Mouse (Mus musculus) CH12.LX (cell line): ENCODE results near the gene Bcl2l11. TPM values are rescaled to one million over a fixed set of nuclear protein-coding genes. Genes with fewer than 3 reads are reported as not detected.

Source experiments
- DNase-seq: peaks from one replicate; pipeline ENCODE4 v3.0.0-alpha.2; 2013; ENCODE audit errors: extremely low read depth
- H3K27ac ChIP-seq: 2 replicates; pipeline ENCODE4 v1.5.1; 2012; ENCODE audit warnings: low read depth, mild to moderate bottlenecking, control low read depth, moderate library complexity; ENCODE audit not compliant: insufficient read depth
- H3K27me3 ChIP-seq: replicated peaks from 2 replicates; pipeline ENCODE3; 2012; ENCODE audit warnings: inconsistent platforms
- H3K36me3 ChIP-seq, 2 experiments: replicated peaks in 1 of 2; 2 replicates each; pipeline versions ENCODE3 to v1.6.1; 2012; ENCODE audit warnings: inconsistent platforms in 1 of 2, low read length in 1 of 2, mild to moderate bottlenecking in 1 of 2, mixed read lengths in 1 of 2, moderate library complexity in 1 of 2; ENCODE audit not compliant: control insufficient read depth in 1 of 2, insufficient read depth in 1 of 2
- H3K4me1 ChIP-seq, 2 experiments: 2 replicates each; pipeline ENCODE4 v1.6.1; 2012; ENCODE audit warnings: inconsistent platforms in 1 of 2, moderate library complexity in 1 of 2; ENCODE audit not compliant: insufficient read depth in 2 of 2, control insufficient read depth in 1 of 2
- H3K4me2 ChIP-seq: 2 replicates; pipeline ENCODE4 v1.6.1; 2012; ENCODE audit warnings: low read depth, mild to moderate bottlenecking, control low read depth; ENCODE audit not compliant: poor library complexity, insufficient read depth, severe bottlenecking
- H3K4me3 ChIP-seq, 3 experiments: fragments of 150-350 bp in 1 of 3; sonication (generic) in 1 of 3; replicated peaks in 1 of 3; 2 replicates each; pipeline versions ENCODE3 to v1.5.1; 2011 to 2012; ENCODE audit warnings: low read depth in 2 of 3, low read length in 2 of 3, mild to moderate bottlenecking in 2 of 3, moderate library complexity in 2 of 3, control low read depth in 1 of 3, improper control_type of control experiment in 1 of 3, inconsistent platforms in 1 of 3, mixed read lengths in 1 of 3; ENCODE audit not compliant: poor library complexity in 1 of 3
- H3K79me2 ChIP-seq: replicated peaks from 2 replicates; pipeline ENCODE4 v1.6.1; 2012; ENCODE audit warnings: mild to moderate bottlenecking, moderate library complexity; ENCODE audit not compliant: control insufficient read depth, poor library complexity, insufficient read depth, severe bottlenecking; ENCODE audit errors: extremely low read depth
- H3K9ac ChIP-seq: 2 replicates; pipeline ENCODE4 v1.6.1; 2012; ENCODE audit warnings: low read depth, mild to moderate bottlenecking, control low read depth, moderate library complexity; ENCODE audit not compliant: insufficient read depth
- H3K9me3 ChIP-seq: replicated peaks from 2 replicates; pipeline ENCODE3; 2012; ENCODE audit warnings: low read length, inconsistent platforms, mixed read lengths
- BHLHE40 ChIP-seq: IDR thresholded peaks from 2 replicates; pipeline ENCODE4 v1.6.1; 2011; ENCODE audit warnings: mild to moderate bottlenecking, low read depth, low read length, improper control_type of control experiment
- CTCF ChIP-seq, 2 experiments: IDR thresholded peaks in 1 of 2; conservative IDR thresholded peaks in 1 of 2; 2 replicates each; pipeline ENCODE4 v1.5.1; 2011 to 2012; ENCODE audit warnings: low read depth in 2 of 2, low read length in 2 of 2, improper control_type of control experiment in 1 of 2, inconsistent platforms in 1 of 2, mild to moderate bottlenecking in 1 of 2, moderate library complexity in 1 of 2
- ELF1 ChIP-seq: IDR thresholded peaks from 2 replicates; pipeline ENCODE4 v1.6.1; 2014; ENCODE audit warnings: low read depth, mild to moderate bottlenecking, inconsistent platforms, low read length, improper control_type of control experiment
- EP300 ChIP-seq: IDR thresholded peaks from 2 replicates; pipeline ENCODE4 v1.6.1; 2011; ENCODE audit warnings: low read length, improper control_type of control experiment
- ETS1 ChIP-seq: conservative IDR thresholded peaks from 2 replicates; pipeline ENCODE4 v1.6.1; 2012; ENCODE audit warnings: low read depth, mild to moderate bottlenecking, inconsistent platforms, low read length, improper control_type of control experiment, moderate library complexity
- IRF4 ChIP-seq: IDR thresholded peaks from 2 replicates; pipeline ENCODE4 v1.6.1; 2014; ENCODE audit warnings: low read depth, mild to moderate bottlenecking, inconsistent platforms, low read length, improper control_type of control experiment
- MAFK ChIP-seq: IDR thresholded peaks from 2 replicates; pipeline ENCODE4 v1.6.1; 2011; ENCODE audit warnings: low read length, improper control_type of control experiment; ENCODE audit not compliant: insufficient replicate concordance
- MAX ChIP-seq: IDR thresholded peaks from 2 replicates; pipeline ENCODE4 v1.6.1; 2011; ENCODE audit warnings: low read length, improper control_type of control experiment
- MAZ ChIP-seq: IDR thresholded peaks from 2 replicates; pipeline ENCODE4 v1.6.1; 2012; ENCODE audit warnings: low read depth, mild to moderate bottlenecking, inconsistent platforms, low read length, improper control_type of control experiment, moderate library complexity
- MEF2A ChIP-seq: IDR thresholded peaks from 2 replicates; pipeline ENCODE4 v1.6.1; 2014; ENCODE audit warnings: low read depth, mild to moderate bottlenecking, inconsistent platforms, low read length, improper control_type of control experiment, borderline replicate concordance
- MXI1 ChIP-seq: IDR thresholded peaks from 2 replicates; pipeline ENCODE4 v1.6.1; 2011; ENCODE audit warnings: mild to moderate bottlenecking, low read depth, low read length, improper control_type of control experiment
- MYC ChIP-seq: IDR thresholded peaks from 2 replicates; pipeline ENCODE4 v1.6.1; 2011; ENCODE audit warnings: low read depth, mild to moderate bottlenecking, improper control_type of control experiment, low read length
- PAX5 ChIP-seq: IDR thresholded peaks from 2 replicates; pipeline ENCODE4 v1.6.1; 2012; ENCODE audit warnings: low read length, inconsistent platforms, mixed read lengths
- RCOR1 ChIP-seq: conservative IDR thresholded peaks from 2 replicates; pipeline ENCODE4 v1.6.1; 2012; ENCODE audit warnings: low read depth, mild to moderate bottlenecking, inconsistent platforms, low read length, improper control_type of control experiment
- TBP ChIP-seq: conservative IDR thresholded peaks from 2 replicates; pipeline ENCODE4 v1.6.1; 2011; ENCODE audit warnings: low read depth, low read length, improper control_type of control experiment
- ZMIZ1 ChIP-seq: IDR thresholded peaks from 2 replicates; pipeline ENCODE4 v1.6.1; 2012; ENCODE audit warnings: low read depth, mild to moderate bottlenecking, inconsistent platforms, low read length, improper control_type of control experiment
- dilution Hi-C: fragments of 300-500 bp; cut with MboI; formaldehyde crosslinking; loops from 2 replicates; pipeline ENCODE4 v1.14.3; 2020; ENCODE audit warnings: low sequenced_read_pairs; ENCODE audit not compliant: extremely low pct_unique_long_range_greater_than_20kb, extremely low pct_ligation_motif_present
- in situ Hi-C: fragments of 300-500 bp; cut with MboI; formaldehyde crosslinking; loops from 3 replicates; pipeline ENCODE4 v1.14.3; 2019; ENCODE audit warnings: low sequenced_read_pairs, low pct_ligation_motif_present, low pct_unique_long_range_greater_than_20kb, mixed read lengths
- polyA plus RNA-seq: library from polyadenylated mRNA; unstranded; fragments of >175 nt; gene quantifications from 2 replicates; pipeline ENCODE4 v1.2.1, GENCODE M21; 2012; ENCODE audit warnings: low read depth; ENCODE audit not compliant: insufficient read length
- total RNA-seq, 2 experiments: library from RNA; depleted of rRNA; stranded (reverse); fragments of 300-350 nt in 1 of 2; fragments of >200 nt in 1 of 2; gene quantifications; 2 replicates each; pipeline ENCODE4 v1.2.3; 2012 to 2014

The Bcl2l11 gene
- total and polyA plus RNA-seq, 3 experiments = 7.8 to 24.6 (median 11.6) TPM

DNA sequence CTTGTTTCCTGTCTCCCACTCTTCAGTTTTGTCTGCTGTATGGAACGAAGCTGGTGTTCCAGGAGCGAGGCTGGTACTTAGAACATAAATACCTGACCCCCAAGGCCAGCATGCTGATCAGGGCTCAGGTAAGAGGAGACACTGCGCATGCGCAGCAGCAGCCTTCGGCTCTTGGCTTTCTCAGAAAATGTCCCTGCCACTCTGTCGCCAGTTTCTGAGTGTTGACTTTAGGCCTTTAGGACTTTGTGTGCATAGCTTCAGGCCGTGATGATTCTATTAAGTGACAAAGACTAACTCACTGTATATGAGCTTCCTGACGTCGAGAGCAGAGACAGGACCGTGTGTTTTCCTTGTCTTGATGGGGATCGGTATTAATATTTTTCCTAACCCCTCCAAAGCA is 20.2 kb upstream of the Bcl2l11 start:
- TF ChIP-seq MXI1 (no peak), MYC (no peak), PAX5 (no peak), CTCF (conservative IDR thresholded peaks at IDR 0.05 in 1 of 2, IDR thresholded peaks at IDR 0.05 in 1 of 2; ENCODE audit: low read depth in 2 of 2, low read length in 2 of 2) (no peak), TBP (no peak), MEF2A (no peak), IRF4 (no peak), ELF1 (no peak), ZMIZ1 (no peak), MAFK (no peak), RCOR1 (no peak)
- Histone ChIP-seq H3K79me2 (no peaks in the 10 kb centered on the region), H3K27ac (no peak overlapping the region), H3K36me3 (no peaks in the 10 kb centered on the region), H3K4me1 (peaks cover 0 to 12% of the 10 kb centered on the region in 2 experiments; a peak in 2 of 4 replicates), H3K27me3 (no peaks in the 10 kb centered on the region), H3K9ac (no peak overlapping the region), H3K4me2 (no peak overlapping the region), H3K4me3 (no peak overlapping the region), H3K9me3 (peaks cover 7% of the 10 kb centered on the region)
- in situ Hi-C loops (no loop called here), dilution Hi-C loops (no loop called here)
- no peak for DNase-seq

GRCm38 (mm10) chr2:128111537-128111936 is 14.3 kb upstream of the Bcl2l11 start:
- TF ChIP-seq RCOR1 = no peak
- no peak for TF ChIP-seq ETS1
- TF ChIP-seq BHLHE40 = no peak
- in situ Hi-C loops = no loop called here
- H3K36me3 ChIP-seq = no peaks in the 10 kb centered on the region

DNA sequence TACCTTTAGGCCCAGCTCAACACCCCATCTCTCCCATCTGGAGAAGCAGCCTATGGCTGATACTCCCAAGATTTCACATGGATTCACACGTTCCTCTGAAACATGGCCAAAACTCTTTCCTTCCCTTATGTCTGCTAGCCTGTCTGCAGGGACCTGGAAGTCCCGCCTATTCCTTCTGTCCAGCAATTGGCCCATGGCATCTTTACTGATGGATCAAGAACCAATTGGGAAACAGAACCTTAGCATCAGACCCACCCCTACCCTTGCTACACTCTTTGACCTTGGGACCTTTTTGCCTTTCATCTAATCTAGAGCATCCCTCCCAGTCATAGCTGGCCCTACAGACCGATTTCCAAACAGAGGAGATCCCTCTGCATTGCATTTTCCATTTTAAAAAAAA is 11.2 kb upstream of the Bcl2l11 start:
- Histone ChIP-seq H3K27me3 (no peaks in the 10 kb centered on the region), H3K4me3 (no peak overlapping the region), H3K79me2 (no peaks in the 10 kb centered on the region), H3K9me3 (peaks cover 3% of the 10 kb centered on the region), H3K9ac (no peak overlapping the region), H3K4me1 (peaks cover 0 to under 1% of the 10 kb centered on the region in 2 experiments; a peak in 1 of 4 replicates), H3K36me3 (no peaks in the 10 kb centered on the region), H3K4me2 (no peak overlapping the region), H3K27ac (no peak overlapping the region)
- no peak for TF ChIP-seq IRF4
- TF ChIP-seq MAX = no peak
- no peak for TF ChIP-seq EP300
- no peak for TF ChIP-seq MAZ
- dilution Hi-C loops (no loop called here), in situ Hi-C loops (no loop called here)
- no peak for DNase-seq

More at GRCm38 (mm10) chr2:128111537-128111936, 14.3 kb upstream of the Bcl2l11 start:
- dilution Hi-C loops = no loop called here
- Histone ChIP-seq H3K79me2 (no peaks in the 10 kb centered on the region), H3K4me2 (no peak overlapping the region), H3K27ac (no peak overlapping the region), H3K4me3 (no peak overlapping the region), H3K9ac (no peak overlapping the region), H3K4me1 (no peaks in the 10 kb centered on the region), H3K9me3 (peaks cover 3% of the 10 kb centered on the region), H3K27me3 (no peaks in the 10 kb centered on the region)
- DNase-seq = no peak
